Mouse (Mus musculus) myocyte (in vitro differentiated cells): Measurements from ENCODE around the gene Wdr77.

ENCODE experiments used
- CEBPB ChIP-seq: IDR thresholded peaks from 2 replicates; pipeline ENCODE4 v1.6.1; 2011; ENCODE audit warnings: mild to moderate bottlenecking, moderate library complexity; ENCODE audit not compliant: poor library complexity, insufficient read depth, severe bottlenecking
- E2F4 ChIP-seq: IDR thresholded peaks from one replicate; pipeline ENCODE4 v1.6.1; 2011; ENCODE audit warnings: mild to moderate bottlenecking, control low read depth, moderate library complexity; ENCODE audit not compliant: insufficient read depth
- MAX ChIP-seq: IDR thresholded peaks from one replicate; pipeline ENCODE4 v1.6.1; 2011; ENCODE audit warnings: low read depth, mild to moderate bottlenecking, control low read depth
- MYOD1 ChIP-seq, 3 experiments: IDR thresholded peaks; one replicate each; pipeline ENCODE4 v1.6.1; 2011; ENCODE audit warnings: control low read depth in 2 of 3, low read depth in 2 of 3, mild to moderate bottlenecking in 2 of 3, moderate library complexity in 1 of 3; ENCODE audit not compliant: insufficient read length in 2 of 3, control insufficient read depth in 1 of 3
- MYOG ChIP-seq, 3 experiments: IDR thresholded peaks; one replicate each; pipeline ENCODE4 v1.6.1; 2011; ENCODE audit warnings: control low read depth in 2 of 3, low read depth in 2 of 3, mild to moderate bottlenecking in 2 of 3; ENCODE audit not compliant: insufficient read length in 2 of 3, control insufficient read depth in 1 of 3, insufficient read depth in 1 of 3
- POLR2A ChIP-seq: IDR thresholded peaks from one replicate; pipeline ENCODE4 v1.6.1; 2011; ENCODE audit warnings: low read depth, mild to moderate bottlenecking, control low read depth, moderate library complexity; ENCODE audit not compliant: insufficient read length
- POLR2AphosphoS2 ChIP-seq: IDR thresholded peaks from one replicate; pipeline ENCODE4 v1.6.1; 2011; ENCODE audit warnings: low read depth, control low read depth; ENCODE audit not compliant: insufficient read length
- REST ChIP-seq: IDR thresholded peaks from one replicate; pipeline ENCODE4 v1.6.1; 2011; ENCODE audit warnings: mild to moderate bottlenecking, control low read depth, moderate library complexity; ENCODE audit not compliant: insufficient read depth, insufficient read length
- SRF ChIP-seq: IDR thresholded peaks from one replicate; pipeline ENCODE4 v1.6.1; 2011; ENCODE audit warnings: low read depth; ENCODE audit not compliant: control insufficient read depth, insufficient read length
- TCF12 ChIP-seq: IDR thresholded peaks from one replicate; pipeline ENCODE4 v1.6.1; 2011; ENCODE audit warnings: mild to moderate bottlenecking, control low read depth; ENCODE audit not compliant: poor library complexity, insufficient read depth, severe bottlenecking
- TCF3 ChIP-seq: IDR thresholded peaks from one replicate; pipeline ENCODE4 v1.6.1; 2011; ENCODE audit warnings: low read depth, control low read depth; ENCODE audit not compliant: insufficient read length
- USF1 ChIP-seq: IDR thresholded peaks from one replicate; pipeline ENCODE4 v1.6.1; 2011; ENCODE audit warnings: low read depth, mild to moderate bottlenecking, control low read depth, moderate library complexity

DNA sequence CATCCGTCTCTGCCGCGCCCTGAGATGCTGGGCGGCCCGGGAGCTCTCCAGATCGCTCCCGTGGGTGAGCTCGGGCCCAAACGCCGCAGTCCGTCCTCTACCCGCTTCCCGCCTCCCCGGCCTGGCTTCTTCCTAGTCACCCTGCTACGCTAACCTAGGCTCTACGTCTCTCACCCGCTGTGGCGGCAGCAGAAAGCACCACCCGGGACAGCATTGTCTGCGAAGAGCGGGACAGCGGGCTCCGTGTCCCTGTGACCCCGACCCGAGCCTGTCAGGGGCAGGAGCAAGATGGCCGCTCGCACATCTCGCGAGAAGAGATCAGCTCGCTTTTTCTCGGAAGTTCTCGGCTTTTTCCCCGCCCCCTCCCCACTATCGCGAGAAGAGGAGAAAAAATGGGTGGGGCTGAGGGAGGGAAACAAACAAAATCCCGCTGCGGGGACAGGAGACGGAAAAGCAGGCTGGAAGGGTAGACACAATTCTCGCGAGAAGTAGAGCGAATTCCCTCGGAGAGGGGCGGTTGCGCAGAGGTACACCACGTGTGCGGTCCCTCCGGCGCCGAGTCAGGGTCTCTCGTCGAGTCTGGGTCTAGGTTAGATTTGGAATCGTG is at the start of gene Wdr77:
- TF ChIP-seq USF1 (peak; percentile 73), TCF3 (no peak), MYOD1 (IDR thresholded peaks at IDR 0.05; ENCODE audit: control insufficient read depth in 1 of 3, insufficient read length in 2 of 3, low read depth in 2 of 3) (no peak), POLR2A (peak; percentile 92), MAX (peak; percentile 45), E2F4 (no peak), CEBPB (no peak), TCF12 (no peak), POLR2AphosphoS2 (peak; percentile 85), REST (peak; percentile 42), MYOG (IDR thresholded peaks at IDR 0.05; ENCODE audit: control insufficient read depth in 1 of 3, insufficient read depth in 1 of 3, insufficient read length in 2 of 3, low read depth in 2 of 3) (peak in 1 of 3 experiments; percentile 12), SRF (no peak)
